Mouse (Mus musculus) megakaryocyte, embryonic 14.5 days (primary cell): ENCODE data around the gene Spon1. TPM values are rescaled to one million over a fixed set of nuclear protein-coding genes. Genes with fewer than 3 reads are reported as not detected.

ENCODE experiments used
- H3K27me3 ChIP-seq: replicated peaks from 2 replicates; pipeline ENCODE3; 2012; ENCODE audit warnings: inconsistent platforms
- H3K36me3 ChIP-seq: replicated peaks from 2 replicates; pipeline ENCODE3; 2012; ENCODE audit warnings: low read length, inconsistent platforms, mixed read lengths
- H3K4me1 ChIP-seq: 2 replicates; pipeline ENCODE4 v1.6.1; 2012; ENCODE audit warnings: inconsistent platforms
- H3K4me3 ChIP-seq: replicated peaks from 2 replicates; pipeline ENCODE3; 2012; ENCODE audit warnings: moderate library complexity, mild to moderate bottlenecking, inconsistent platforms
- H3K9me3 ChIP-seq: 2 replicates; pipeline ENCODE4 v1.6.1; 2012; ENCODE audit warnings: inconsistent platforms
- FLI1 ChIP-seq: IDR thresholded peaks from 2 replicates; pipeline ENCODE4 v1.6.1; 2012; ENCODE audit warnings: low read length, inconsistent platforms, mixed read lengths
- GATA1 ChIP-seq: IDR thresholded peaks from 3 replicates; pipeline ENCODE4 v1.6.1; 2012; ENCODE audit warnings: mixed read lengths, low read length, inconsistent platforms, borderline replicate concordance
- polyA plus RNA-seq: library from polyadenylated mRNA; stranded (reverse); fragments of >175 nt; gene quantifications from 2 replicates; pipeline ENCODE4 v1.2.3, GENCODE M21; 2012; ENCODE audit warnings: low replicate concordance; ENCODE audit not compliant: insufficient read depth

Gene Spon1
- polyA plus RNA-seq, 1 experiment = not detected

GRCm38 (mm10) chr7:113828576-113828975 lies 62.8 kb downstream of the Spon1 start:
- TF ChIP-seq FLI1 = no peak
- no peak for TF ChIP-seq GATA1
- H3K27me3 ChIP-seq = no peaks in the 10 kb centered on the region
- H3K9me3 ChIP-seq = no peaks in the 10 kb centered on the region
- no peak overlapping the region for H3K4me3 ChIP-seq
- H3K4me1 ChIP-seq = no peaks in the 10 kb centered on the region
- H3K36me3 ChIP-seq = no peaks in the 10 kb centered on the region

GRCm38 (mm10) chr7:113837151-113837550 lies 71.4 kb downstream of the Spon1 start:
- H3K27me3 ChIP-seq = no peaks in the 10 kb centered on the region
- TF ChIP-seq GATA1 (no peak), FLI1 (no peak)
- no peak overlapping the region for H3K4me3 ChIP-seq
- H3K4me1 ChIP-seq = no peaks in the 10 kb centered on the region
- H3K9me3 ChIP-seq = no peaks in the 10 kb centered on the region
- no peaks in the 10 kb centered on the region for H3K36me3 ChIP-seq

- TF ChIP-seq FLI1 (no peak), GATA1 (no peak)
- no peaks in the 10 kb centered on the region for H3K4me1 ChIP-seq
- H3K9me3 ChIP-seq = no peaks in the 10 kb centered on the region
- H3K36me3 ChIP-seq = no peaks in the 10 kb centered on the region
- H3K4me3 ChIP-seq = no peak overlapping the region
- no peaks in the 10 kb centered on the region for H3K27me3 ChIP-seq
Observed at GRCm38 (mm10) chr7:113839431-113839830, 73.6 kb downstream of the Spon1 start.

GRCm38 (mm10) chr7:113841521-113841920 lies 75.7 kb downstream of the Spon1 start:
- no peaks in the 10 kb centered on the region for H3K9me3 ChIP-seq
- no peaks in the 10 kb centered on the region for H3K27me3 ChIP-seq
- H3K4me3 ChIP-seq = no peak overlapping the region
- TF ChIP-seq FLI1 (no peak), GATA1 (no peak)
- no peaks in the 10 kb centered on the region for H3K4me1 ChIP-seq
- no peaks in the 10 kb centered on the region for H3K36me3 ChIP-seq

GRCm38 (mm10) chr7:113843150-113843549 lies 77.4 kb downstream of the Spon1 start:
- TF ChIP-seq GATA1 (no peak), FLI1 (no peak)
- Histone ChIP-seq H3K9me3 (no peaks in the 10 kb centered on the region), H3K4me3 (no peak overlapping the region)

GRCm38 (mm10) chr7:113845191-113845590 lies 79.4 kb downstream of the Spon1 start:
- TF ChIP-seq FLI1 (no peak), GATA1 (no peak)
- H3K4me1 ChIP-seq = no peaks in the 10 kb centered on the region
- no peaks in the 10 kb centered on the region for H3K27me3 ChIP-seq

More at GRCm38 (mm10) chr7:113843150-113843549, 77.4 kb downstream of the Spon1 start:
- no peaks in the 10 kb centered on the region for H3K4me1 ChIP-seq
- no peaks in the 10 kb centered on the region for H3K36me3 ChIP-seq
- no peaks in the 10 kb centered on the region for H3K27me3 ChIP-seq

GRCm38 (mm10) chr7:113846553-113846952 lies 80.8 kb downstream of the Spon1 start:
- H3K27me3 ChIP-seq = no peaks in the 10 kb centered on the region
- no peaks in the 10 kb centered on the region for H3K36me3 ChIP-seq
- H3K4me3 ChIP-seq = no peak overlapping the region
- no peaks in the 10 kb centered on the region for H3K9me3 ChIP-seq
- no peaks in the 10 kb centered on the region for H3K4me1 ChIP-seq
- no peak for TF ChIP-seq FLI1
- no peak for TF ChIP-seq GATA1

More at GRCm38 (mm10) chr7:113845191-113845590, 79.4 kb downstream of the Spon1 start:
- Histone ChIP-seq H3K9me3 (no peaks in the 10 kb centered on the region), H3K36me3 (no peaks in the 10 kb centered on the region), H3K4me3 (no peak overlapping the region)

- H3K9me3 ChIP-seq = no peaks in the 10 kb centered on the region
- no peaks in the 10 kb centered on the region for H3K36me3 ChIP-seq
- no peaks in the 10 kb centered on the region for H3K27me3 ChIP-seq
- H3K4me1 ChIP-seq = no peaks in the 10 kb centered on the region
- no peak for TF ChIP-seq GATA1
- no peak for TF ChIP-seq FLI1
- H3K4me3 ChIP-seq = no peak overlapping the region
Observed at GRCm38 (mm10) chr7:113847041-113847819, 81.4 kb downstream of the Spon1 start.

- Histone ChIP-seq H3K36me3 (no peaks in the 10 kb centered on the region), H3K9me3 (peaks cover 5% of the 10 kb centered on the region), H3K4me1 (no peaks in the 10 kb centered on the region), H3K27me3 (no peaks in the 10 kb centered on the region), H3K4me3 (no peak overlapping the region)
- TF ChIP-seq GATA1 (no peak), FLI1 (no peak)
Observed at GRCm38 (mm10) chr7:113850389-113850788, 84.6 kb downstream of the Spon1 start.

GRCm38 (mm10) chr7:113855396-113855795 lies 89.6 kb downstream of the Spon1 start:
- H3K4me1 ChIP-seq = no peaks in the 10 kb centered on the region
- no peaks in the 10 kb centered on the region for H3K27me3 ChIP-seq
- no peak for TF ChIP-seq FLI1
- H3K9me3 ChIP-seq = peaks cover 14% of the 10 kb centered on the region
- no peak overlapping the region for H3K4me3 ChIP-seq
- no peaks in the 10 kb centered on the region for H3K36me3 ChIP-seq

- no peaks in the 10 kb centered on the region for H3K36me3 ChIP-seq
- TF ChIP-seq GATA1 (no peak), FLI1 (no peak)
- no peaks in the 10 kb centered on the region for H3K4me1 ChIP-seq
- H3K9me3 ChIP-seq = peaks cover 14% of the 10 kb centered on the region
- no peaks in the 10 kb centered on the region for H3K27me3 ChIP-seq
- no peak overlapping the region for H3K4me3 ChIP-seq
Observed at GRCm38 (mm10) chr7:113856067-113856466, 90.3 kb downstream of the Spon1 start.
